Mouse (Mus musculus) MEL (cell line): ENCODE measurements around the gene Tcf12. TPM values are rescaled to one million over a fixed set of nuclear protein-coding genes. Genes with fewer than 3 reads are reported as not detected.

Experiments used
- DNase-seq: peaks from one replicate; pipeline ENCODE4 v3.0.0; 2011; ENCODE audit warnings: low read depth, low spot score
- H3K27ac ChIP-seq: 2 replicates; pipeline ENCODE4 v1.5.1; 2012; ENCODE audit warnings: low read depth, mild to moderate bottlenecking, control low read depth, low read length, moderate library complexity; ENCODE audit not compliant: control insufficient read depth
- H3K27me3 ChIP-seq, 2 experiments: fragments of 150-350 bp in 1 of 2; sonication (generic) in 1 of 2; 2 replicates each; pipeline ENCODE4 v1.6.1; 2012; ENCODE audit warnings: low read length in 2 of 2, mild to moderate bottlenecking in 2 of 2, improper control_type of control experiment in 1 of 2, moderate library complexity in 1 of 2; ENCODE audit not compliant: insufficient read depth in 2 of 2, control insufficient read depth in 1 of 2
- H3K36me3 ChIP-seq, 2 experiments: 2 replicates each; pipeline ENCODE4 v1.6.1; 2012 to 2014; ENCODE audit warnings: low read length in 2 of 2, improper control_type of control experiment in 1 of 2, inconsistent platforms in 1 of 2, mild to moderate bottlenecking in 1 of 2; ENCODE audit not compliant: insufficient read depth in 2 of 2, control insufficient read depth in 1 of 2
- H3K4me1 ChIP-seq, 2 experiments: fragments of 150-350 bp in 1 of 2; sonication (generic) in 1 of 2; 2 replicates each; pipeline ENCODE4 v1.6.1; 2012; ENCODE audit warnings: low read length in 2 of 2, improper control_type of control experiment in 1 of 2, mild to moderate bottlenecking in 1 of 2; ENCODE audit not compliant: insufficient read depth in 2 of 2, control insufficient read depth in 1 of 2
- H3K4me3 ChIP-seq, 2 experiments: fragments of 150-350 bp in 1 of 2; sonication (generic) in 1 of 2; 2 replicates each; pipeline ENCODE4 v1.5.1; 2012; ENCODE audit warnings: low read depth in 2 of 2, low read length in 2 of 2, mild to moderate bottlenecking in 2 of 2, moderate library complexity in 2 of 2, control low read depth in 1 of 2, improper control_type of control experiment in 1 of 2; ENCODE audit not compliant: control insufficient read depth in 1 of 2, insufficient read depth in 1 of 2
- H3K79me2 ChIP-seq: 2 replicates; pipeline ENCODE4 v1.6.1; 2012; ENCODE audit warnings: mild to moderate bottlenecking, low read length, moderate library complexity; ENCODE audit not compliant: control insufficient read depth, poor library complexity, insufficient read depth
- H3K9ac ChIP-seq: 2 replicates; pipeline ENCODE4 v1.6.1; 2012; ENCODE audit warnings: low read depth, mild to moderate bottlenecking, control low read depth, low read length, moderate library complexity; ENCODE audit not compliant: control insufficient read depth, poor library complexity, severe bottlenecking
- H3K9me3 ChIP-seq: fragments of 150-350 bp; sonication (generic); replicated peaks from 2 replicates; pipeline ENCODE4 v1.6.1; 2012; ENCODE audit warnings: mild to moderate bottlenecking, low read length, improper control_type of control experiment, moderate library complexity; ENCODE audit not compliant: insufficient read depth
- CHD1 ChIP-seq: IDR thresholded peaks from 2 replicates; pipeline ENCODE4 v1.6.1; 2012; ENCODE audit warnings: low read depth, mild to moderate bottlenecking, inconsistent platforms, low read length, improper control_type of control experiment
- EP300 ChIP-seq, 2 experiments: IDR thresholded peaks; 2 replicates each; pipeline ENCODE4 v1.6.1; 2011; ENCODE audit warnings: improper control_type of control experiment in 2 of 2, low read length in 2 of 2, low read depth in 1 of 2, mild to moderate bottlenecking in 1 of 2
- ETS1 ChIP-seq: IDR thresholded peaks from 2 replicates; pipeline ENCODE4 v1.6.1; 2012; ENCODE audit warnings: low read depth, mild to moderate bottlenecking, inconsistent platforms, low read length, improper control_type of control experiment, moderate library complexity
- HCFC1 ChIP-seq: IDR thresholded peaks from 2 replicates; pipeline ENCODE4 v1.6.1; 2012; ENCODE audit warnings: low read depth, mild to moderate bottlenecking, inconsistent platforms, low read length, improper control_type of control experiment, moderate library complexity
- KAT2A ChIP-seq: conservative IDR thresholded peaks from 2 replicates; pipeline ENCODE4 v1.6.1; 2012; ENCODE audit warnings: low read depth, low read length, improper control_type of control experiment, inconsistent platforms
- MAX ChIP-seq: IDR thresholded peaks from 2 replicates; pipeline ENCODE4 v1.6.1; 2011; ENCODE audit warnings: low read length, improper control_type of control experiment
- MAZ ChIP-seq: IDR thresholded peaks from 2 replicates; pipeline ENCODE4 v1.6.1; 2012; ENCODE audit warnings: low read depth, mild to moderate bottlenecking, inconsistent platforms, low read length, improper control_type of control experiment
- MYB ChIP-seq: IDR thresholded peaks from 2 replicates; pipeline ENCODE4 v1.6.1; 2011; ENCODE audit warnings: mild to moderate bottlenecking, low read depth, low read length, improper control_type of control experiment
- MYC ChIP-seq: IDR thresholded peaks from 2 replicates; pipeline ENCODE4 v1.6.1; 2011; ENCODE audit warnings: low read depth, mild to moderate bottlenecking, low read length, improper control_type of control experiment, moderate library complexity
- NELFE ChIP-seq: IDR thresholded peaks from 2 replicates; pipeline ENCODE4 v1.6.1; 2011; ENCODE audit warnings: low read depth, low read length, improper control_type of control experiment
- NRF1 ChIP-seq: IDR thresholded peaks from 2 replicates; pipeline ENCODE4 v1.6.1; 2014; ENCODE audit warnings: low read depth, mild to moderate bottlenecking, inconsistent platforms, low read length, improper control_type of control experiment, moderate library complexity; ENCODE audit not compliant: poor library complexity, insufficient read depth, severe bottlenecking
- POLR2AphosphoS2 ChIP-seq: IDR thresholded peaks from 2 replicates; pipeline ENCODE4 v1.6.1; 2011; ENCODE audit warnings: low read length, improper control_type of control experiment
- POLR2AphosphoS5 ChIP-seq: IDR thresholded peaks from 2 replicates; pipeline ENCODE4 v1.6.1; 2012; ENCODE audit warnings: low read depth, borderline replicate concordance, mild to moderate bottlenecking, inconsistent platforms, low read length, moderate library complexity, mixed read lengths
- RAD21 ChIP-seq: IDR thresholded peaks from 2 replicates; pipeline ENCODE4 v1.6.1; 2011; ENCODE audit warnings: mild to moderate bottlenecking, low read depth, low read length, improper control_type of control experiment
- SIN3A ChIP-seq: IDR thresholded peaks from 2 replicates; pipeline ENCODE4 v1.6.1; 2012; ENCODE audit warnings: low read length, improper control_type of control experiment, inconsistent platforms
- SMC3 ChIP-seq: IDR thresholded peaks from 2 replicates; pipeline ENCODE4 v1.6.1; 2011; ENCODE audit warnings: low read depth, low read length, improper control_type of control experiment
- TBP ChIP-seq: IDR thresholded peaks from 2 replicates; pipeline ENCODE4 v1.8.0; 2011; ENCODE audit warnings: low read depth, low read length, improper control_type of control experiment
- UBTF ChIP-seq: IDR thresholded peaks from 2 replicates; pipeline ENCODE4 v1.6.1; 2012; ENCODE audit warnings: low read depth, mild to moderate bottlenecking, inconsistent platforms, low read length, improper control_type of control experiment, moderate library complexity, borderline replicate concordance; ENCODE audit not compliant: insufficient read depth
- USF2 ChIP-seq, 2 experiments: IDR thresholded peaks; 2 replicates each; pipeline ENCODE4 v1.6.1; 2011 to 2012; ENCODE audit warnings: improper control_type of control experiment in 2 of 2, low read length in 2 of 2, borderline replicate concordance in 1 of 2, inconsistent platforms in 1 of 2, low read depth in 1 of 2, mild to moderate bottlenecking in 1 of 2; ENCODE audit not compliant: insufficient read depth in 1 of 2
- ZNF384 ChIP-seq: IDR thresholded peaks from 2 replicates; pipeline ENCODE4 v1.6.1; 2012; ENCODE audit warnings: low read depth, mild to moderate bottlenecking, inconsistent platforms, low read length, improper control_type of control experiment
- polyA plus RNA-seq, 2 experiments: library from polyadenylated mRNA; stranded (reverse) in 1 of 2; unstranded in 1 of 2; fragments of >175 nt in 1 of 2; fragments of >200 nt in 1 of 2; gene quantifications; 2 replicates each; pipeline versions ENCODE4 v1.2.1 to v1.2.4; 2012; ENCODE audit warnings: low replicate concordance in 2 of 2, low read depth in 1 of 2; ENCODE audit not compliant: insufficient read length in 2 of 2, insufficient read depth in 1 of 2, missing spikeins in 1 of 2
- total RNA-seq: library from RNA; depleted of rRNA; stranded (reverse); fragments of 300-350 nt; gene quantifications from 2 replicates; pipeline ENCODE4 v1.2.3, GENCODE M21; 2012

Tcf12 gene
- total and polyA plus RNA-seq, 3 experiments = 29.3 to 70.5 (median 39.6) TPM

DNA sequence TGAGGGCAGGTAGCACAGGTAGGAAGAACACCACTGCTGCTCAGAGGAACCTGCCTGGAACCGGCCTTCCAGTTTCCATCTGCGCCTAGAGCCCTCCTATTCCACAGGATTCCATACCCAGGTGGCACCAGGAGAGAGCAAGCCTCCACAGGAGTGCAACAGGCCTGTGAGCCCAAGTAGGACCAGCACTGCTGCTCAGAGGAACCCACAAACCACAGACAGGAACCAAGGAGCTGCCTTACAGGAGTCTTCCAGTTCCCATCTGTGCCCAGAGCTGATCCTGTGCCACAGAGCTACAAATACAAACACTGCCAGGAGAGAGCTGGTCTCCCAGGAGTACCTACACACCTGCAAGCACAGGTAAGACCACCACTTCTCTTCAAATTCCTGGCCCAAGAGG is 125.0 kb downstream of the Tcf12 start:
- no peak overlapping the region for H3K27ac ChIP-seq
- no peak overlapping the region for H3K9ac ChIP-seq
- H3K79me2 ChIP-seq = peaks cover 2% of the 10 kb centered on the region
- no peak overlapping the region for H3K4me3 ChIP-seq
- peaks cover 0 to 29% of the 10 kb centered on the region in 2 experiments; a peak in 2 of 4 replicates for H3K36me3 ChIP-seq
- no peak for TF ChIP-seq HCFC1
- no peak for TF ChIP-seq USF2 (IDR thresholded peaks at IDR 0.05; ENCODE audit: borderline replicate concordance in 1 of 2, insufficient read depth in 1 of 2, low read depth in 1 of 2, low read length in 2 of 2)
- TF ChIP-seq UBTF = no peak
- no peak for TF ChIP-seq MAX
- no peak for TF ChIP-seq KAT2A
- no peak for TF ChIP-seq MYB
- no peak for TF ChIP-seq MAZ
- TF ChIP-seq RAD21 = no peak
- H3K4me1 ChIP-seq = peaks cover 5 to 15% of the 10 kb centered on the region in 2 experiments
- H3K27me3 ChIP-seq = no peaks in the 10 kb centered on the region
- no peak for DNase-seq
- no peaks in the 10 kb centered on the region for H3K9me3 ChIP-seq

DNA sequence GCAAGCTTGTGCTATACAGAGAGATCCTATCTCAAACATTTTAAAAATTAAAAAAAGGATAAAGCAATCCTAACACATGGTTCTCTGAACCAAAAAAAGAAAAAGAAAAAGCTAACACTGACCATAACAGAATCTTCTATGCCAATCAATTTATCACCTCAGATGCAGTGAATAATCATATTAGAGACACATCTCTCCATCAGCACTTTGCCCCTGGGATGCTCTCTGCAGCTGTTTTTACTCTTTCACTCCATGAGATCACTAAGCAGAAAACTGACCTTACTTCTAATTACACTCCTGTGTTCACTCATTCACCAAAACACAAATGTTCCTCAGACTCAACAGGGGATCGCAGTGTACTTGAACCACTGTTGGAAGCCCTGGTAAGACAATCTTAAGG is 128.8 kb downstream of the Tcf12 start:
- Histone ChIP-seq H3K27me3 (no peaks in the 10 kb centered on the region), H3K79me2 (peaks cover 2% of the 10 kb centered on the region), H3K9me3 (no peaks in the 10 kb centered on the region), H3K27ac (no peak overlapping the region), H3K4me1 (peaks cover 0 to 13% of the 10 kb centered on the region in 2 experiments; a peak in 3 of 4 replicates), H3K36me3 (peaks cover 0 to 17% of the 10 kb centered on the region in 2 experiments; a peak in 2 of 4 replicates), H3K9ac (no peak overlapping the region), H3K4me3 (no peak overlapping the region)
- no peak for DNase-seq
- TF ChIP-seq ETS1 = no peak
- TF ChIP-seq MAZ = no peak
- no peak for TF ChIP-seq POLR2AphosphoS2
- no peak for TF ChIP-seq UBTF
- TF ChIP-seq NRF1 = no peak
- TF ChIP-seq NELFE = no peak
- TF ChIP-seq CHD1 = no peak

DNA sequence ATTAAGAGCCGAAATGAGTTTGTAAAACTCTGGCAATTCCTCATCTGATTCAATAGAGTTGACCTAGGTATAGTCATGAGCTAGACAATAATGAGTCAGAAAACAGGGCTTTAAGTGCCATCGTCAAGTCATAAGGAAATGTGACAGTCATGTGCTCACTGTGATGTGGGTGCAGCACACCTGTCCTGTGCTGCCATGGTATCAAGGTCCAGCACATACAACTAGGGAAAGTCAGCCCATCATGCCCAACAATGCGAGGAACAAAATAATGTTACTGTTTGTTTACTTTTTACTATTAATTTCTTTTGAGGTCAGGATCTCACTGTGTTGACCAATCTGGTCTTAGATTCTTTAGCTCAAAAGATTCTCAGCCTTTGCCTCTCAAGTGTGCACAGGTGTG is 130.6 kb downstream of the Tcf12 start:
- Histone ChIP-seq H3K36me3 (peaks cover 0 to 17% of the 10 kb centered on the region in 2 experiments; a peak in 2 of 4 replicates), H3K4me3 (no peak overlapping the region), H3K27me3 (no peaks in the 10 kb centered on the region), H3K79me2 (peaks cover 3% of the 10 kb centered on the region), H3K4me1 (peaks cover 0 to 16% of the 10 kb centered on the region in 2 experiments; a peak in 3 of 4 replicates), H3K27ac (no peak overlapping the region), H3K9me3 (no peaks in the 10 kb centered on the region), H3K9ac (no peak overlapping the region)
- DNase-seq = no peak
- TF ChIP-seq UBTF (no peak), ZNF384 (no peak), POLR2AphosphoS2 (no peak), KAT2A (no peak), USF2 (IDR thresholded peaks at IDR 0.05; ENCODE audit: borderline replicate concordance in 1 of 2, insufficient read depth in 1 of 2, low read depth in 1 of 2, low read length in 2 of 2) (no peak), SMC3 (no peak), NRF1 (no peak), MYB (no peak), TBP (no peak), SIN3A (no peak), POLR2AphosphoS5 (no peak), EP300 (IDR thresholded peaks at IDR 0.05; ENCODE audit: low read depth in 1 of 2, low read length in 2 of 2) (no peak), MYC (no peak)
